Mouse (Mus musculus) brain, embryonic 14.5 days (tissue): Measurements from ENCODE around the gene Rrad.

Experiments
- CTCF ChIP-seq: fragments of 200-500 bp; IDR thresholded peaks from 2 replicates; pipeline ENCODE4 v1.5.1; 2012; ENCODE audit warnings: inconsistent platforms, mild to moderate bottlenecking, moderate library complexity, borderline replicate concordance; ENCODE audit not compliant: insufficient read depth, insufficient read length; ENCODE audit errors: extremely low read depth
- POLR2A ChIP-seq: fragments of 200-500 bp; IDR thresholded peaks from 2 replicates; pipeline ENCODE4 v1.6.1; 2012; ENCODE audit warnings: mild to moderate bottlenecking, inconsistent platforms, borderline replicate concordance; ENCODE audit not compliant: poor library complexity, insufficient read depth, insufficient read length, severe bottlenecking; ENCODE audit errors: extremely low read depth

DNA sequence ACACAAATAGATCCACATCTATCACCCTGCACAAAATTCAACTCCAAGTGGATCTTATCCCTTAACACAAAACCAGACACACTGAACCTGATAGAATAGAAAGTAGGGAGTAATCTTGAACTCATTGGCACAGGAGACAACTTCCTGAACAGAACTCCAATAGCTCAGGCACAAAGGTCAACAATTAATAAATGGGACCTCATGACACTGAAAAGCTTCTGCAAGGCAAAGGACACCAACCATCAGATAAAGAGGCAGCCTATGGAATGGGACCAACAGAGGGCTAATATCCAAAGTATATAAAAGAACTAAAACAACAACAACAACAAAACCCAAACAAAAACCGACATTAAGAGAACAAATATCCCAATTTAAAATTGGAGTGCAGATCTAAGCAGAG, 46.6 kb downstream of the Rrad start:
- TF ChIP-seq CTCF: no peak
- no peak for TF ChIP-seq POLR2A
